Mouse (Mus musculus) thymus, adult 2 months (tissue): Measurements from ENCODE around the gene Adamts13.

ENCODE experiments used
- CTCF ChIP-seq: fragments of 200-500 bp; IDR thresholded peaks from 2 replicates; pipeline ENCODE4 v1.5.1; 2012; ENCODE audit warnings: mild to moderate bottlenecking, control low read depth, low read length, moderate library complexity, borderline replicate concordance; ENCODE audit not compliant: control insufficient read depth, poor library complexity, insufficient read depth; ENCODE audit errors: extremely low read depth
- POLR2A ChIP-seq: fragments of 200-500 bp; IDR thresholded peaks from 2 replicates; pipeline ENCODE4 v1.6.1; 2012; ENCODE audit warnings: mild to moderate bottlenecking, low read length, control low read depth, moderate library complexity; ENCODE audit not compliant: control insufficient read depth, poor library complexity, insufficient read depth; ENCODE audit errors: extremely low read depth

GRCm38 (mm10) chr2:27009714-27010244 lies 36.6 kb downstream of the Adamts13 start, which contains the start of gene Cacfd1:
- peak; percentile 54; the same call in 1 of the 2 replicates for TF ChIP-seq CTCF
- TF ChIP-seq POLR2A: peak; percentile 92
